Mouse (Mus musculus) spleen, postnatal 14 days (tissue): ENCODE results near the gene 4930535I16Rik.

Experiments used
- DNase-seq, 2 experiments: peaks; one replicate each; pipeline ENCODE4 v3.0.0; 2021 to 2022; ENCODE audit warnings: low spot score in 2 of 2

Gene 4930535I16Rik

DNA sequence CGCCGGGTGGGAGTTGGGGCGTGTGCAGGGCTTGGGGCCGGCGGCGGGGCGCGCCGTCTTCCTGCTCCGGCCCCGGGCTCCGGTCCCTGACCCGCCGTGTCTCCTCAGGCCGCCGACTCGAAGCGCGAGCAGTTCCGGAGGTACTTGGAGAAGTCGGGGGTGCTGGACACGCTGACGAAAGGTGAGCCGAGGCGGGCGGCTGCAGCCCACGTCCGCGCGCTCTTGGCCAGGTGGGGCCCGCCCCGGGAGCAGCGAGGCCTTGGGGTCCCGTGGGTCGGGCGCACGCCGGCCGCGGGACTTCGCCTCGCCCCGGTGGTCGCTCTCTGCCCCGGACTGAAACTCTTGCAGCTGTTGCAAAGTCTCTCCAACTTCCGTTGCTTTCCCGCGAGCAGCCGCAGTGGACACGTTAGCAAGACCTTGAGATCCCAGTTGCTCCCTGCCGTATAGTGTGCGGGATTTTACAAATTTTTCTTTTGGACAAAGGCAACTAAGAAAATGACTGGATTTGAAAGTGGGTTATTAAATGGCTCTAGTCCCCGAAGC lies 12.6 kb downstream of the 4930535I16Rik start:
- no peak for DNase-seq

DNA sequence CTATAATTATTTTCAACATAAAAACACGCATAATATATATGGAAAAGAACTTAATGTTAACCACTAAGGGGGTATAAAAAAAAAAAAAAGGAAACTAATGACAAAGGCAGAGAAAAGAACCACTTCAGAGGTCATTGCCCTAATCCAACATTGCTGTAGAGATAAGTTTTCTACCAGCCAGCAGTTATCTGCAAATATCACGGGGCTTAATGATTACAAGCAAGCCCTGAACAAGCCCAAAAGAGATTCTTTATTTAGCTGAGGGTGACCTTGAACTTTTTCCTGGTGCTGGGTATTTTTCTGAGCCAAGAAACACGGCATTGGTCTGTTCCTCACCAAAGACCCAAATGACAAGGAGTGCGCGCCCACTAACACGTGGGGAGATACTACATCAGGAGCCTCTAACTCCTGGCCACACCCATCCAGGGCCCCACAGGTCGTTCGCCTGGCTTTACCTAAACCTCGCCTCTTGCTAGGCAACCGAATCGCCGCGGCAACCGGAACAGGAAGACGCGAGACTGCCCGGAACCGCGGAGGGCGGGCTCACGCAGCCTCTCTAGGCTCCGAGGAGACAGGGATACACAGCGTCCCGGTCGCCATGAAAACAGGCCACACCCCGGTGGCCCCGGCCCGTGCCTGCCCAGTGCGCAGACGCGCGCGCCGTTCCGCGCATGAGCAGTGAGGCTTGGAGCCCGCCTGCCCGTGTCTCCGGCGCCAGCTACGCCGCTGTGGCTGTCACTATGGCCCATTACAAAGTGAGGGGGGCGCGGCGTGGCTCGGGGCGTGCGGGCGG lies 13.3 kb downstream of the 4930535I16Rik start, which contains the start of gene Mycbp:
TSS of gene Mycbp (plus strand) at position 500 of the 793 bp plus-strand sequence.
- peak; percentile 98 to 99 for DNase-seq

DNA sequence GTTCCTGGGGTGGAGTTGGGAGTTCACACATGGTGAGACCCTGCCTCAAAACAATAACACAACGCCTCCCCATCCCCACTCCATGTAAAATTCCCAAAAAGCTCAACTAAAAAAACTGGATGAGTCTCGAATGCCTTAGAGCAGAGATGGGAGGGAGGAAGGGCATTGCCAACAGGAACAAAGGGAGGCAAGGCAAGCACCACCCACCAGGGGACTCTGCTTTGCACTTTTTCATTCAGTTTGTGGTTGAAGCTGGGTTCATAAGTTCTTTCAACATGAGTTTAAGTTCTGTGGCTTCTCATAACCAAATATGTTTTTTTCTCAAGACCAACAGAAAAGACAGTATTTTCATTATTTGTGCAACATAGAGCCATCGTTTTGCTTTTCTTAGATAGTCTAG lies 14.4 kb downstream of the 4930535I16Rik start:
- DNase-seq = no peak

DNA sequence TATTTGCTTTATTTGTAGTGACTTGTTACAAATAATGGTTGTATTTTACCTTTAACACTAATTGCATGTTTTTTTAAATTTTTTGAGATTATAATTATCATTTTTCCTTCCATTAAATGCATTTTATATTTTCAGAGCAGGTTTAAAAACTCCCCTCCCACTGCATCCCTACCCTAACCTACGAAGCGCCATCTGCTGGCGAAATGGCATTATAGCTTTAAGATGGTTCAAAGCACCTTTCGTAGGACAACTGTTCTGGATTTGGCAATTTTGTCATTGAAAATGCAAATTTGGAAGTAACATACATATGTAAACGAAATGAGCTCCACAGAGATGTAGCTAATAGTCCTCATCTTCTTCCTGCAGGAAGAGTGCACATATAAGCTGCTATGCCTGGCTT lies 19.1 kb downstream of the 4930535I16Rik start:
- DNase-seq = peak in 1 of 2 experiments; percentile 27

DNA sequence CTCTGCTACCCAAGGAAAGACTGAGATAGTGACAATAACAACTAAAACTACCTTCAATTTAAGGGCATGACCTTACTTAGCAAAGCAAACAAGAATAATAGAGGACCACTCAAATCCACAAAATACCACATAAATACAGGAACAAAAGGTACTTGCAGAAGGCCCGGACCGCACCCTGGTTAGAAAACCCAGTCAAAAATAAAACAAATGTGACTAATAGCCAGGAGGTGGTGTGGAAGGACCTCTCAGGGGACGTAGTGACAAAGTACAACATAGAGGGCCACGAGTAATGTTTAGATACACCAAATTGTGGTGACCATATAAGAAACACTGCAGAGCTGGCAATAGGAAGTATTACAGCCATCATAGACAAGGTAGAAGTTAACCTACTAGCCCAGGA lies 23.5 kb downstream of the 4930535I16Rik start:
- no peak for DNase-seq

DNA sequence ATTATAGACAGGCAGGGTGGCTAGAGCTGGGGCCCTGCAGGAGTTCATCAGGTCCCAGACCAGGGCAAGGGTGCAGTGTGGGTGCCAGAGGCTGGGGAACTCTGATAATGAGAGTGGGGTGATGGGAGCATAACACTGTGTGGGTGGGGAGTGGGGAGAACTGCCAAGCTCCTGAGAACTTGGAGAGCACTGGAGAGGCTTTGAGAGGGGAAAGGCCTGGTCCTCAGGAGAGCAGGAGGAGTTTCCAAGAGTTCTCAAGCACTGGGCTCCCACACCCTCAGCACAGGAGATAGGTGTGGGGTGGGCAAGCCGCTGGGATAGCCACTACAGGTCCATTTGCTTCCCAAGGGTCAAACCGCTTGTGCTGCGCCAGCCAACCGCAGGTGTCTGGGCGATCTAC lies 24.1 kb downstream of the 4930535I16Rik start:
- no peak for DNase-seq
